Mouse (Mus musculus): ENCODE results near the gene Dgka. TPM values are rescaled to one million over a fixed set of nuclear protein-coding genes. Genes with fewer than 3 reads are reported as not detected.

Gene Dgka
- total and polyA plus RNA-seq, 2 experiments from 2014 or later: 4.8 to 7.2 TPM

GRCm38 (mm10) chr10:128705317-128705693 is 39.4 kb downstream of the Dgka start:
- no peaks in the 10 kb centered on the region for H3K4me1 ChIP-seq (ENCODE audit: insufficient read depth)
- H3K27ac ChIP-seq (ENCODE audit: low read depth, low read length): no peak overlapping the region
- 8% methylated on average over 11 of the region's 11 CpGs for WGBS
- H3K9me3 ChIP-seq (ENCODE audit: low read length): no peaks in the 10 kb centered on the region
- DNase-seq (no peak), ATAC-seq (0 out of 2 replicates have a peak, but pooled peaks have one; percentile 7)
- TF ChIP-seq CTCF (IDR thresholded peaks at IDR 0.05; ENCODE audit: low read depth): no peak
- H3K36me3 ChIP-seq (ENCODE audit: insufficient read depth): no peaks in the 10 kb centered on the region
- H3K27me3 ChIP-seq (ENCODE audit: insufficient read depth, low read length): no peaks in the 10 kb centered on the region
- peak overlapping the region; percentile 93 for H3K4me2 ChIP-seq (ENCODE audit: low read depth)
- H3K4me3 ChIP-seq (ENCODE audit: low read depth, low read length): peak overlapping the region; percentile 62
- peak overlapping the region; percentile 44 for H3K9ac ChIP-seq

- ATAC-seq (peak; percentile 96), DNase-seq (peak; percentile 87)
- Histone ChIP-seq H3K27me3 (ENCODE audit: insufficient read depth, low read length) (no peaks in the 10 kb centered on the region), H3K9ac (peak within 1 kb of the TSS; percentile 44), H3K4me3 (ENCODE audit: low read depth, low read length) (peak within 1 kb of the TSS; percentile 62), H3K4me1 (ENCODE audit: insufficient read depth) (no peaks in the 10 kb centered on the region), H3K9me3 (ENCODE audit: low read length) (no peaks in the 10 kb centered on the region), H3K27ac (ENCODE audit: low read depth, low read length) (peak within 1 kb of the TSS; percentile 65; the same call in 1 of the 2 replicates), H3K4me2 (ENCODE audit: low read depth) (peak within 1 kb of the TSS; percentile 93), H3K36me3 (ENCODE audit: insufficient read depth) (no peaks in the 10 kb centered on the region)
- WGBS: 3% methylated on average over 53 of the region's 62 CpGs
- no peak for TF ChIP-seq CTCF (IDR thresholded peaks at IDR 0.05; ENCODE audit: low read depth)
Observed at GRCm38 (mm10) chr10:128704491-128705316, 40.0 kb downstream of the Dgka start, which contains the start of gene Cdk2. Gene Cdk2 (minus strand): TSS chr10:128705031.

- Histone ChIP-seq H3K27ac (ENCODE audit: low read depth, low read length) (peak within 1 kb of the TSS; percentile 65; the same call in 1 of the 2 replicates), H3K36me3 (ENCODE audit: insufficient read depth) (no peaks in the 10 kb centered on the region), H3K4me2 (ENCODE audit: low read depth) (peak within 1 kb of the TSS; percentile 93), H3K9ac (peak within 1 kb of the TSS; percentile 44), H3K27me3 (ENCODE audit: insufficient read depth, low read length) (no peaks in the 10 kb centered on the region), H3K4me3 (ENCODE audit: low read depth, low read length) (peak within 1 kb of the TSS; percentile 62), H3K9me3 (ENCODE audit: low read length) (no peaks in the 10 kb centered on the region), H3K4me1 (ENCODE audit: insufficient read depth) (no peaks in the 10 kb centered on the region)
- WGBS: 26% methylated on average over 4 of the region's 4 CpGs
- DNase-seq (no peak), ATAC-seq (no peak)
- TF ChIP-seq CTCF (IDR thresholded peaks at IDR 0.05; ENCODE audit: low read depth): no peak
Observed at GRCm38 (mm10) chr10:128703895-128704294, 40.8 kb downstream of the Dgka start, which contains the start of gene Pmel. Gene Pmel (plus strand): TSS chr10:128704195.

- 74% methylated on average over 6 of the region's 6 CpGs for WGBS
- Histone ChIP-seq H3K4me1 (ENCODE audit: insufficient read depth) (no peaks in the 10 kb centered on the region), H3K9ac (no peak overlapping the region), H3K4me3 (ENCODE audit: low read depth, low read length) (no peak overlapping the region), H3K9me3 (ENCODE audit: low read length) (no peaks in the 10 kb centered on the region), H3K36me3 (ENCODE audit: insufficient read depth) (no peaks in the 10 kb centered on the region), H3K4me2 (ENCODE audit: low read depth) (no peak overlapping the region), H3K27me3 (ENCODE audit: insufficient read depth, low read length) (no peaks in the 10 kb centered on the region), H3K27ac (ENCODE audit: low read depth, low read length) (no peak overlapping the region)
- no peak for TF ChIP-seq CTCF (IDR thresholded peaks at IDR 0.05; ENCODE audit: low read depth)
- no peak for DNase-seq
- no peak for ATAC-seq
Observed at GRCm38 (mm10) chr10:128702328-128703007, 42.2 kb downstream of the Dgka start.

- Histone ChIP-seq H3K36me3 (ENCODE audit: insufficient read depth) (no peaks in the 10 kb centered on the region), H3K9ac (no peak overlapping the region), H3K9me3 (ENCODE audit: low read length) (no peaks in the 10 kb centered on the region), H3K4me2 (ENCODE audit: low read depth) (no peak overlapping the region), H3K27me3 (ENCODE audit: insufficient read depth, low read length) (no peaks in the 10 kb centered on the region), H3K4me1 (ENCODE audit: insufficient read depth) (no peaks in the 10 kb centered on the region), H3K4me3 (ENCODE audit: low read depth, low read length) (no peak overlapping the region), H3K27ac (ENCODE audit: low read depth, low read length) (no peak overlapping the region)
- no peak for DNase-seq
- 88% methylated on average over 5 of the region's 5 CpGs for WGBS
- no peak for TF ChIP-seq CTCF (IDR thresholded peaks at IDR 0.05; ENCODE audit: low read depth)
- no peak for ATAC-seq
Observed at GRCm38 (mm10) chr10:128700712-128701111, 43.9 kb downstream of the Dgka start.

- 83% methylated on average over 11 of the region's 11 CpGs for WGBS
- no peak for TF ChIP-seq CTCF (IDR thresholded peaks at IDR 0.05; ENCODE audit: low read depth)
- H3K9me3 ChIP-seq (ENCODE audit: low read length): no peaks in the 10 kb centered on the region
- DNase-seq (no peak), ATAC-seq (no peak)
- no peak overlapping the region for H3K27ac ChIP-seq (ENCODE audit: low read depth, low read length)
- H3K4me2 ChIP-seq (ENCODE audit: low read depth): no peak overlapping the region
- no peaks in the 10 kb centered on the region for H3K27me3 ChIP-seq (ENCODE audit: insufficient read depth, low read length)
- no peak overlapping the region for H3K9ac ChIP-seq
- H3K4me1 ChIP-seq (ENCODE audit: insufficient read depth): no peaks in the 10 kb centered on the region
- H3K4me3 ChIP-seq (ENCODE audit: low read depth, low read length): no peak overlapping the region
- no peaks in the 10 kb centered on the region for H3K36me3 ChIP-seq (ENCODE audit: insufficient read depth)
Observed at GRCm38 (mm10) chr10:128699611-128700010, 45.0 kb downstream of the Dgka start.

GRCm38 (mm10) chr10:128699006-128699405 is 45.6 kb downstream of the Dgka start:
- Histone ChIP-seq H3K36me3 (ENCODE audit: insufficient read depth) (no peaks in the 10 kb centered on the region), H3K4me3 (ENCODE audit: low read depth, low read length) (no peak overlapping the region), H3K27me3 (ENCODE audit: insufficient read depth, low read length) (no peaks in the 10 kb centered on the region), H3K4me2 (ENCODE audit: low read depth) (no peak overlapping the region), H3K9ac (no peak overlapping the region), H3K4me1 (ENCODE audit: insufficient read depth) (no peaks in the 10 kb centered on the region), H3K27ac (ENCODE audit: low read depth, low read length) (no peak overlapping the region), H3K9me3 (ENCODE audit: low read length) (no peaks in the 10 kb centered on the region)
- 91% methylated on average over 5 of the region's 5 CpGs for WGBS
- no peak for TF ChIP-seq CTCF (IDR thresholded peaks at IDR 0.05; ENCODE audit: low read depth)
- ATAC-seq: no peak
- DNase-seq: no peak

All from forebrain, postnatal 0 days (tissue).